Mouse (Mus musculus): Measurements from ENCODE around the gene Gamt. TPM values are rescaled to one million over a fixed set of nuclear protein-coding genes. Genes with fewer than 3 reads are reported as not detected.

The Gamt gene
- polyA plus RNA-seq, 1 experiment from 2014 or later, result 55.5 TPM

DNA sequence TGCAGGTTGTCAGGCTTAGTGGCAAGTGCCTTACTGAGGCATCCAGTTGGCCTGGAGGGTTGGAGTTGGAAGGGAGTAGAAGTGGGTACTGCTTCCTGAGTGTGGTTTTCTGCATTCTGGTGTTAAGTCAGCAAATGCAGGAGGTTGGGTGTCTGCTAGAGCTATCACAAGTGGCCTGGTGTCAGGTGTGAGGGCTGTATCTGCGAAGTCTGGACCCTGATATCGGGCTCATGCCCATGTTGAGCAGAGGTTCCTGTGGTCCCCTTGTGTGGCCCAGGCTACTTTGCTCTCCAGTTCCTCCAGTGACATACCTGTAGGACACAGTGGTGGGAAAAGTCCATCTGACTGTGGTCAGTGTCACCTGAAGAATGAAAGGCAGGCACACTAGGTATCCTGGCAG is 9.3 kb upstream of the Gamt start:
- no peak overlapping the region for H3K4me2 ChIP-seq
- no peak overlapping the region for H3K27ac ChIP-seq (ENCODE audit: poor library complexity, severe bottlenecking)
- H3K9me3 ChIP-seq (replicated peaks), result no peaks in the 10 kb centered on the region
- H3K4me3 ChIP-seq, result no peak overlapping the region
- H3K27me3 ChIP-seq (replicated peaks), result no peaks in the 10 kb centered on the region
- 91% methylated on average over 2 of the region's 2 CpGs for WGBS
- H3K4me1 ChIP-seq (replicated peaks), result peaks cover 77% of the 10 kb centered on the region
- H3K36me3 ChIP-seq, result peaks cover 59% of the 10 kb centered on the region
- ATAC-seq (ENCODE audit: insufficient number of reproducible peaks, low FRiP score), result no peak
- H3K9ac ChIP-seq, result peak overlapping the region; percentile 46

DNA sequence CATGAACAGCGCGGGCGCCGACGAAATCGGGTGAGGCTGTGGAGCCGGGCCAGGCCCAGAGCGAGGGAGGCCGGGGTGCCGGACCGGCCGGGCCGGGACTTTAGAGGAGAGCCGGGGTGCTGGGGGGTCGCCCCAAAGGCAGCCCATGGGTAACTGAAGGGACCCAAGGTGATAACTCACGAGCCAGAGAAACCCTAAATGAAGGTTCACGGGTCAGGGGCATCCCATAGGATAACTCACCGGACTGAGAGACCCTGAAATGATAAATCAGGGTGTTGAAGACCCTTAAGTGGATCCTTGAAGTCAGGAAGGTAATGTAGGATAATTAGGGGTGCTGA is 4.3 kb upstream of the Gamt start:
- H3K36me3 ChIP-seq, result peaks cover 23% of the 10 kb centered on the region
- under 1% methylated on average over 18 of the region's 18 CpGs for WGBS
- no peaks in the 10 kb centered on the region for H3K27me3 ChIP-seq (replicated peaks)
- peak overlapping the region; percentile 93 for H3K4me2 ChIP-seq
- peak overlapping the region; percentile 82 for H3K27ac ChIP-seq (ENCODE audit: poor library complexity, severe bottlenecking)
- ATAC-seq (ENCODE audit: insufficient number of reproducible peaks, low FRiP score), result no peak
- H3K4me3 ChIP-seq, result peak overlapping the region; percentile 74
- peaks cover 50% of the 10 kb centered on the region for H3K4me1 ChIP-seq (replicated peaks)
- H3K9ac ChIP-seq, result peak overlapping the region; percentile 98
- no peaks in the 10 kb centered on the region for H3K9me3 ChIP-seq (replicated peaks)

DNA sequence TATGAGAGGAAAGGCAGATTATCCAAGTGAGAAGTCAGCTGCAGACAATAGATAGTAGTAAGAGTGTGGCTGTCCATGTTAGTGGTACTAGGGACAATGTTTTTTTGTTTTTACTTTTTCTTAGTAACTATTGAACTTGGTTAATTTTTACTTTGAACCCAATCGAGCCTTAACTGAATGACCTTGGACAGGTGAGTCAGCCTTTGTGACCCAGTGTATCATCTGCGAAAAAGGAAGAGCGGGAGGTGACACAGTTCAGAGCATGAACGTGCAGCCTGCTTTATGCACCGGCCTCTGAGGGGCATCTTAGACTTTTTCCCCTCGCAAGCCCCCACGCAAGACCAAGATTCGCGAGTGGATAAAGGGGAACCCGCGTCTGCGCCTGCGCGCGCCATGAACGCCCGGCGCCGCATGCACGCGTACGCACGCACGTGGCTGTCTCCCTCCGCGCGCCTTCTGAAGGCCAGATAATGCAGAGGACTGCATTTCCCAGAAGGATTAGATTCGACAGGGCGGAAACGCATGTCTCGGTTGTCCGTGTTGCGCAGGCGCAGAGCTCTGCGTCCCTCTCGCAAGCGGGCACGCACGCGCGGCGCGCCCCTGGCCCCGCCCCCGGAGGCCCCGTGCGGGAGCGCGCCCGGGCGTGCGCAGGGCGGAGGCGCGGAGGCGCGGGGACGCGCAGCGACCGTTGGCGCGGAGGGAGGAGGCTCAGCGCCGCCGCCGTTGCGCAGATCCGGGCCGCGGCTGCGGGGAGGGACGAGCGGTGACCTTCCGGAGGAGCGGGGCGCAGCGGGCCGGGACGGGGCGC is 3.7 kb upstream of the Gamt start:
- no peaks in the 10 kb centered on the region for H3K27me3 ChIP-seq (replicated peaks)
- ATAC-seq (ENCODE audit: insufficient number of reproducible peaks, low FRiP score), result peak; percentile 68
- H3K4me1 ChIP-seq (replicated peaks), result peaks cover 51% of the 10 kb centered on the region
- H3K4me2 ChIP-seq, result peak overlapping the region; percentile 93
- peak overlapping the region; percentile 98 for H3K9ac ChIP-seq
- H3K9me3 ChIP-seq (replicated peaks), result no peaks in the 10 kb centered on the region
- H3K4me3 ChIP-seq, result peak overlapping the region; percentile 74
- peak overlapping the region; percentile 82 for H3K27ac ChIP-seq (ENCODE audit: poor library complexity, severe bottlenecking)
- WGBS, result 1% methylated on average over 71 of the region's 81 CpGs
- H3K36me3 ChIP-seq, result peaks cover 20% of the 10 kb centered on the region

DNA sequence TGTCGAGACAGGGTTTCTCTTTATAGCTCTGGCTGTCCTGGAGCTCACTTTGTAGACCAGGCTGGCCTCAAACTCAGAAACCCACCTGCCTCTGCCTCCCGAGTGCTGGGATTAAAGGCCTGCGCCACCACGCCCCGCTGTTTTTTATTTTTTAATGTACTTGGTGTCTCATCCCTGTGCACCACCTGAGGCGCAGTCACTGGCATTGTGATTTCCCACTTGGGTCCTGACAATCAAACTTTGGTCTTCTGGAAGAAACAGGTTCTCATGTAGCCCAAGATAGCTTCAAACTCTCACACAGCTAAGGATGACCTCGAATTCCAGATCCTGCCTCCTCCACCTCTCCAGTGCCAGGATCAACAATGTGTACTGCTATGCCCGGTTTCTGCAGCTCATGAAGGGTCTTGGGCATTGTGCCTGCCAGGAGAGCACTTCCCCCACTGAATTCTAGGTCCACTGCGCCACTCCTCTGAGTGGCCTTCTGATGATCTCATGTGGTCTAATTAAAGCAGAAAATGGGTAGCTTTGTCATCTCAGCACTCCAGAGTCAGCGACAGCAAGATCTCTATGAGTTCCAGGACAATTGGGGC is 2.1 kb upstream of the Gamt start:
- WGBS, result 90% methylated on average over 10 of the region's 10 CpGs
- no peak overlapping the region for H3K4me3 ChIP-seq

DNA sequence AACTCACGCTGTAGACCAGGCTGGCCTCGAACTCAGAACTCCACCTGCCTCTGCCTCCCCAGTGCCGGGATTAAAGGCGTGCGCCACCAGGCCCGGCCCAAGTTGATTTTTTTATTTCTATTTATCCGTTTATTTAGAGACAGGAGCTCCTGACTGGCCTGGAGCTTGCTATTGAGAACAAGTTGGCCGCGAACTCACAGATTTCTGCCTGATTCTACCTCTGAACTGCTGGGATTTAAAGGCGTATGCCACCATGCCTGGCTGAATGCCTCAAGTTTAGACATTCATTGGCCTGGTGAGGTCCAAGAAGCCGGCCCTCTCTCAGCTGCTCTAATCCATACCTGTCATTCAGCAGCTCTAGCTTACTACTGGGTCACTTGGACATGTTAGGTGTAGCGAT is 1.4 kb upstream of the Gamt start:
- Histone ChIP-seq H3K4me1 (replicated peaks) (peaks cover 45% of the 10 kb centered on the region), H3K9me3 (replicated peaks) (no peaks in the 10 kb centered on the region), H3K4me3 (peak overlapping the region; percentile 53), H3K9ac (0 out of 2 replicates have a peak overlapping the region, but pooled peaks have one; percentile 42), H3K27me3 (replicated peaks) (no peaks in the 10 kb centered on the region), H3K4me2 (peak overlapping the region; percentile 92), H3K27ac (ENCODE audit: poor library complexity, severe bottlenecking) (peak overlapping the region; percentile 95), H3K36me3 (peaks cover 23% of the 10 kb centered on the region)
- ATAC-seq (ENCODE audit: insufficient number of reproducible peaks, low FRiP score), result no peak
- 68% methylated on average over 12 of the region's 12 CpGs for WGBS

More for the DNA sequence above, 2.1 kb upstream of the Gamt start:
- H3K36me3 ChIP-seq, result peaks cover 25% of the 10 kb centered on the region
- H3K27me3 ChIP-seq (replicated peaks), result no peaks in the 10 kb centered on the region
- H3K4me2 ChIP-seq, result no peak overlapping the region
- peaks cover 52% of the 10 kb centered on the region for H3K4me1 ChIP-seq (replicated peaks)
- no peak overlapping the region for H3K9ac ChIP-seq
- ATAC-seq (ENCODE audit: insufficient number of reproducible peaks, low FRiP score), result no peak
- H3K27ac ChIP-seq (ENCODE audit: poor library complexity, severe bottlenecking), result no peak overlapping the region
- no peaks in the 10 kb centered on the region for H3K9me3 ChIP-seq (replicated peaks)

DNA sequence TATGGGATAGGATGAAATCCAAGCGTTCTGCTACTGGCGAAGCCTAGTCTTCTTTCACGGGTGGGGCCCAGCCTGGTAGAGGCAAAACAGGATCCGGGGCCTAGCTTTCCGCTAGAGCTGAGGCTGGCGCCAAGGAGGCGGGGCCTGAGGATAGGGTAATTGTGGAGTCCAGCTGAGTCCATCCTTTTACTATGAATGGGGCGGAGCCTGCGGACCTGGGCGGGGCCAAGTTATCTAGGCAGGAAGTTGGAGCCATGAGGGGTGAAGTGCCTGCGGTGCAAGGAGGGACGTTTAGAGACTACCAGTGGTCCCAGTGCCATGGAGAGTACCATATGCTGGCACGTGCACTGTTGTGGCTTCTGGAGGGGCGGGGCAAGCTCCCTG is 765 bp upstream of the Gamt start:
- peak; percentile 77 for ATAC-seq (ENCODE audit: insufficient number of reproducible peaks, low FRiP score)
- Histone ChIP-seq H3K36me3 (peaks cover 25% of the 10 kb centered on the region), H3K9me3 (replicated peaks) (no peaks in the 10 kb centered on the region), H3K9ac (peak overlapping the region; percentile 42), H3K4me1 (replicated peaks) (peaks cover 39% of the 10 kb centered on the region), H3K4me3 (peak overlapping the region; percentile 53), H3K27me3 (replicated peaks) (no peaks in the 10 kb centered on the region), H3K27ac (ENCODE audit: poor library complexity, severe bottlenecking) (peak overlapping the region; percentile 95), H3K4me2 (peak overlapping the region; percentile 92)
- WGBS, result under 1% methylated on average over 14 of the region's 14 CpGs

DNA sequence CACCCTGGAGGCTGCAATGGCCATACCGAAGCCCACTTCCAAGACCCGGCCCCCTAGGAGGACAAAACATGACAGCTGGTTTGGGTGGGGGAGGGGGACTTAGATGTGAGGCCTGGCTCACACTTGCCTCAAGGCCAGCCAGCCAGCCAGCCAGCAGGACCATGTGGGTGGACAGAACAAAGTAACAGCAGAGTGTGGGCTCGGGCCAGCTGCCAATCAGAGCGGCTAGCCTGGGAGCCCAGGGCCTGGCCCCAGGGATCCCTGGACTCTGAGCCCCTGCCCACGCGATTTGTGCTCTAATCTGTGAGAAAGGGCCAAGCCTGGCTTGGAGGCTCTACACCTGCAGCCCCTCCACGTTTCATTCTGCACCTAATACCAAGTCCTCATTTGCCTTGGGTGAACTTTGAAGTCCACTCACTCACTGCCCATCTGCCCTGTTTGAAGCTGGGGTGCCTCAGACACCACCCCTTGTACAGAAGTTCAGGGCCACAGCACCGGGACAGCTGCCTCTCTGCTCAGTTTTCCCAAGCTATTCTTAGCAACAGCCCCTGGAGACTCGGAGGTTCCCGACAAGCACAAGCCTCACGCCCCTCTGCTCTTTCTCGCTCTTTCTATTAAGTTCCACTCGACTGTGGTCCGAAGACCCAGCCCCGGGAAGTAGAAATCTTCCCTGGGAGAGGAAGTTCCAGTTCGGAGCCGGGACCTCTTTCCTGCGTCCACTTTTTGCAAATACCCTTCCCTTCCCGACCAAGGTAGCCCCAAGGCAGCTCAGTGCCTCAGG is 761 bp downstream of the Gamt start:
- H3K9ac ChIP-seq, result peak overlapping the region; percentile 72
- H3K4me1 ChIP-seq (replicated peaks), result peaks cover 37% of the 10 kb centered on the region
- peak overlapping the region; percentile 92 for H3K4me2 ChIP-seq
- H3K4me3 ChIP-seq, result peak overlapping the region; percentile 53
- H3K36me3 ChIP-seq, result peaks cover 41% of the 10 kb centered on the region
- ATAC-seq (ENCODE audit: insufficient number of reproducible peaks, low FRiP score), result no peak
- no peaks in the 10 kb centered on the region for H3K9me3 ChIP-seq (replicated peaks)
- 4% methylated on average over 19 of the region's 19 CpGs for WGBS
- no peaks in the 10 kb centered on the region for H3K27me3 ChIP-seq (replicated peaks)
- H3K27ac ChIP-seq (ENCODE audit: poor library complexity, severe bottlenecking), result peak overlapping the region; percentile 95

DNA sequence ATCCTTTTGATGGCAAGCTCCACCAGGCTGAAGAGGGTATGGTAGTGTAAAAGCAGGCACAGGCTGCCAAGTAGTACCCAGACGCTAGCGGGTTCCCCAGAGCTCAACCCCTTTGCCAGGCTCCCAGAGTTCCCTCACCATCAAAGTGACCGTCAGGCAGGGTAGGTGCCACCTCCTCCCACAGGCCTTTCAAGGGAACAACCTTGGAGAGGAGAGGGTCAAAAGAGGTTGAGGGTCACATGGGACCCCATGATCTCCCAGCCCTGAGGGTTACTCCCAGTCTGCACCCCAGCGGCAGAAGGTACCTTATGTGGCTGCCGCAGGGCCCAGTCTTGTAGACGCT is 1.4 kb downstream of the Gamt start:
- ATAC-seq (ENCODE audit: insufficient number of reproducible peaks, low FRiP score), result no peak
- Histone ChIP-seq H3K4me2 (peak overlapping the region; percentile 92), H3K36me3 (peaks cover 47% of the 10 kb centered on the region), H3K27me3 (replicated peaks) (no peaks in the 10 kb centered on the region), H3K9me3 (replicated peaks) (no peaks in the 10 kb centered on the region), H3K4me3 (peak overlapping the region; percentile 53), H3K4me1 (replicated peaks) (peaks cover 37% of the 10 kb centered on the region), H3K27ac (ENCODE audit: poor library complexity, severe bottlenecking) (peak overlapping the region; percentile 95), H3K9ac (peak overlapping the region; percentile 72)
- WGBS, result 75% methylated on average over 6 of the region's 6 CpGs

DNA sequence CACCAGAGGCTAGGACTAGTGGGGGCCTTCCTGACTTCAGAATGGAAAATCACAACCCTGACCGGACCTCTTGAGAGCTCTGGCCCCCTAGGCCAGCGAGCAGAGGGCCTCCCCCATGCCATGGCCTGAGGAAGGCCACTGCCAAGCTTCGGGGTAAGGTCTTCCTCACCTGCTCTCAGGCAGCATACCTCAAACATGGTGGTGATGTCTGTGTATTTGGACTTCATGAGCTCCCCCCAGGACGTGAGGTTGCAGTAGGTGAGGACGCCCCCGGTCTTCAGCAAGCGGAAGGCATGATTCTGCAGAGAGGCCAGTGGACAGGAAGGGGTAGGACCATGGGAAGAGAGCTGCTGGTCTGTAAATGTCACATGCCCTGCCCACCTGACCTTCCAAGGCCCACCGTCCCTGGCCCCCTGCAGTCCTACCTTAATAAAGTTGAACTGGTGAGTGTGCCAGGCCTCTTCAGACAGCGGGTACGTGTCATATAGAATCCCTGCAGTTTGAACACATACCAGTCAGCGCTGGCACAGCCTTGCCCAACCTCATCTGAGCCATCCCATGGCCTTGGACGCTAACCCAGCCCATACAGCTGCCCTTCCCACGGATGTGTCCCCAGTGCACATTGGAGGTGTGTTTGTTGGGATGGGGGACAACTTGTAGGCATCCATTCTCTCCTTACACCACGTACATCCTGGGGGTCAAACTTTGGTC is 1.9 kb downstream of the Gamt start:
- Histone ChIP-seq H3K4me1 (replicated peaks) (peaks cover 37% of the 10 kb centered on the region), H3K27ac (ENCODE audit: poor library complexity, severe bottlenecking) (peak overlapping the region; percentile 4; the same call in 1 of the 2 replicates), H3K27me3 (replicated peaks) (no peaks in the 10 kb centered on the region), H3K9me3 (replicated peaks) (no peaks in the 10 kb centered on the region), H3K4me3 (no peak overlapping the region), H3K4me2 (peak overlapping the region; percentile 92), H3K9ac (peak overlapping the region; percentile 72; the same call in 1 of the 2 replicates), H3K36me3 (peaks cover 52% of the 10 kb centered on the region)
- ATAC-seq (ENCODE audit: insufficient number of reproducible peaks, low FRiP score), result no peak
- WGBS, result 85% methylated on average over 14 of the region's 14 CpGs

DNA sequence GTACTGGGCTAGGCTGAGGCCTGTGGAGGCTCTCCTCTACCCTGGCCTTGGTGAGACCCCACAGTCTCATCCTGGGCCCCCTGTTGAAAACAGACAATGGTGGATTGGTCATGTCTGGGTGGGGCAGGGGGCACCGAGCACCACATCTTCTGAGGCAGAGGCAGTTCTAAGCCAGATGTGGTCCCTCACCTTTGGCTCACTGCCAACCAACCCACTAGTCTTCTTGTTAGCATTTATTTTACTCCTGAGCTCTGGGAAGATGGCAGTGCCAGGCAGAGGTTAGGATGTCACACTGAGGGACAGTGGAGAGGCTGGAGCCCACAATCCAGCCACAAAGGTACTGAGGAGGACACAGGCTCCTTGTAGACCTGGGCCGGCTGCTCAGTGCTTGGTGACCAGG is 2.9 kb downstream of the Gamt start:
- H3K27ac ChIP-seq (ENCODE audit: poor library complexity, severe bottlenecking), result no peak overlapping the region
- H3K4me3 ChIP-seq, result no peak overlapping the region
- H3K4me1 ChIP-seq (replicated peaks), result peaks cover 37% of the 10 kb centered on the region
- H3K4me2 ChIP-seq, result no peak overlapping the region
- no peak for ATAC-seq (ENCODE audit: insufficient number of reproducible peaks, low FRiP score)
- no peaks in the 10 kb centered on the region for H3K27me3 ChIP-seq (replicated peaks)
- H3K36me3 ChIP-seq, result peaks cover 62% of the 10 kb centered on the region
- H3K9ac ChIP-seq, result no peak overlapping the region
- H3K9me3 ChIP-seq (replicated peaks), result no peaks in the 10 kb centered on the region
- 79% methylated on average over 2 of the region's 2 CpGs for whole genome bisulfite sequencing
